Mouse (Mus musculus) adrenal gland, postnatal 14 days (tissue): Measurements from ENCODE around the gene Frmpd4. TPM values are rescaled to one million over a fixed set of nuclear protein-coding genes. Genes with fewer than 3 reads are reported as not detected.

Experiments used
- DNase-seq: peaks from one replicate; pipeline ENCODE4 v3.0.0; 2021; ENCODE audit warnings: mixed read lengths
- total RNA-seq: library from RNA; stranded (reverse); gene quantifications from 2 replicates; pipeline ENCODE4 v1.2.3, GENCODE M21; 2021

Gene Frmpd4
- total RNA-seq, 1 experiment from 2014 or later: 2.4 TPM

GRCm38 (mm10) chrX:168124043-168124442, 453.0 kb downstream of the Frmpd4 start:
- DNase-seq: no peak

GRCm38 (mm10) chrX:168123589-168123965, 453.5 kb downstream of the Frmpd4 start:
- no peak for DNase-seq

GRCm38 (mm10) chrX:168122806-168123588, 454.0 kb downstream of the Frmpd4 start:
- peak; percentile 57 for DNase-seq

GRCm38 (mm10) chrX:168041589-168041988, 535.4 kb downstream of the Frmpd4 start:
- DNase-seq: no peak

GRCm38 (mm10) chrX:168020574-168021145, 556.4 kb downstream of the Frmpd4 start:
- peak; percentile 52 for DNase-seq

- no peak for DNase-seq
Measured at GRCm38 (mm10) chrX:168017792-168018191, 559.2 kb downstream of the Frmpd4 start.

- no peak for DNase-seq
Measured at GRCm38 (mm10) chrX:167984835-167985234, 592.2 kb downstream of the Frmpd4 start.

- no peak for DNase-seq
Measured at GRCm38 (mm10) chrX:167951207-167951606, 625.8 kb downstream of the Frmpd4 start.

GRCm38 (mm10) chrX:167909483-167909882, 667.5 kb downstream of the Frmpd4 start:
- DNase-seq: peak; percentile 8

- no peak for DNase-seq
Measured at GRCm38 (mm10) chrX:167901046-167901445, 676.0 kb downstream of the Frmpd4 start.

- DNase-seq: no peak
Measured at GRCm38 (mm10) chrX:167854821-167855220, 722.2 kb downstream of the Frmpd4 start.

- no peak for DNase-seq
Measured at GRCm38 (mm10) chrX:167832543-167832942, 744.5 kb downstream of the Frmpd4 start.

GRCm38 (mm10) chrX:167828456-167828855, 748.6 kb downstream of the Frmpd4 start:
- no peak for DNase-seq

GRCm38 (mm10) chrX:167817363-167817762, 759.7 kb downstream of the Frmpd4 start:
- DNase-seq: peak; percentile 36

- no peak for DNase-seq
Measured at GRCm38 (mm10) chrX:167810120-167810519, 766.9 kb downstream of the Frmpd4 start.

GRCm38 (mm10) chrX:167808572-167808971, 768.5 kb downstream of the Frmpd4 start:
- DNase-seq: no peak

GRCm38 (mm10) chrX:167788737-167789136, 788.3 kb downstream of the Frmpd4 start:
- no peak for DNase-seq

GRCm38 (mm10) chrX:167783526-167783925, 793.5 kb downstream of the Frmpd4 start:
- no peak for DNase-seq

- DNase-seq: no peak
Measured at GRCm38 (mm10) chrX:167719564-167719981, 857.5 kb downstream of the Frmpd4 start.

- no peak for DNase-seq
Measured at GRCm38 (mm10) chrX:167719092-167719491, 857.9 kb downstream of the Frmpd4 start.

GRCm38 (mm10) chrX:167654806-167655495, 922.1 kb downstream of the Frmpd4 start:
- no peak for DNase-seq

- no peak for DNase-seq
Measured at GRCm38 (mm10) chrX:167654249-167654648, 922.8 kb downstream of the Frmpd4 start.

- DNase-seq: no peak
Measured at GRCm38 (mm10) chrX:167597639-167598217, 979.3 kb downstream of the Frmpd4 start.
